Mouse (Mus musculus): ENCODE data around the gene Ap1s1. TPM values are rescaled to one million over a fixed set of nuclear protein-coding genes. Genes with fewer than 3 reads are reported as not detected.

Ap1s1 gene
- polyA plus RNA-seq, 1 experiment from 2014 or later = 144 TPM

DNA sequence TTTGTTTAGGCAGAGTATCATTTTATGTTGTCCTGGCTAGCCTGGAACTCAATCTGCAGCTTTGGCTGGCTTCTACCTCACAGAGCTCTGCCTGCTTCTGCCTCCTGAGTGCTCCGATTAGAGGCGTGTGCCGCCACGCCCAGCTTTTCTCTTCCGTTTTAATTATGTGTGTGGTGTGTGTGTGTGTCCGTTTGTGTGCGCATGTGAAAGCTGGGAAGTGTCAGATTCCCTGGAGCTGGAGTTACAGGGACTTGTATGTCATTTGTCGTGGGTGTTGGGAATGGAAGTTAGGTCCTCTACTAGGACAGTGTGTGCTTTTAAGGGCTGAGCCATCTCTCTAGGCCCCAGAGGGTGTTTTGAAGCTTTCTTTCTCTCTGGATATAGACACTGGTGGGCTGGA lies 27.2 kb upstream of the Ap1s1 start:
- ATAC-seq (replicated peaks; ENCODE audit: insufficient number of reproducible peaks, low FRiP score, low TSS enrichment, low read depth) (no peak), DNase-seq (ENCODE audit: low spot score) (no peak)
- Histone ChIP-seq H3K9me3 (replicated peaks; ENCODE audit: control insufficient read depth, low read length) (no peaks in the 10 kb centered on the region), H3K4me1 (ENCODE audit: control insufficient read depth, insufficient read depth, low read length) (no peaks in the 10 kb centered on the region; the same call in 1 of the 2 replicates), H3K4me2 (ENCODE audit: low read depth, low read length) (no peak overlapping the region), H3K27me3 (ENCODE audit: control insufficient read depth, insufficient read depth, low read length) (no peaks in the 10 kb centered on the region), H3K9ac (replicated peaks; ENCODE audit: low read length) (no peak overlapping the region), H3K4me3 (ENCODE audit: low read depth, low read length) (no peak overlapping the region), H3K36me3 (replicated peaks; ENCODE audit: control insufficient read depth, insufficient read depth, low read depth, low read length) (no peaks in the 10 kb centered on the region), H3K27ac (replicated peaks; ENCODE audit: low read depth, low read length) (no peak overlapping the region)
- WGBS = 94% methylated on average over 8 of the region's 8 CpGs

DNA sequence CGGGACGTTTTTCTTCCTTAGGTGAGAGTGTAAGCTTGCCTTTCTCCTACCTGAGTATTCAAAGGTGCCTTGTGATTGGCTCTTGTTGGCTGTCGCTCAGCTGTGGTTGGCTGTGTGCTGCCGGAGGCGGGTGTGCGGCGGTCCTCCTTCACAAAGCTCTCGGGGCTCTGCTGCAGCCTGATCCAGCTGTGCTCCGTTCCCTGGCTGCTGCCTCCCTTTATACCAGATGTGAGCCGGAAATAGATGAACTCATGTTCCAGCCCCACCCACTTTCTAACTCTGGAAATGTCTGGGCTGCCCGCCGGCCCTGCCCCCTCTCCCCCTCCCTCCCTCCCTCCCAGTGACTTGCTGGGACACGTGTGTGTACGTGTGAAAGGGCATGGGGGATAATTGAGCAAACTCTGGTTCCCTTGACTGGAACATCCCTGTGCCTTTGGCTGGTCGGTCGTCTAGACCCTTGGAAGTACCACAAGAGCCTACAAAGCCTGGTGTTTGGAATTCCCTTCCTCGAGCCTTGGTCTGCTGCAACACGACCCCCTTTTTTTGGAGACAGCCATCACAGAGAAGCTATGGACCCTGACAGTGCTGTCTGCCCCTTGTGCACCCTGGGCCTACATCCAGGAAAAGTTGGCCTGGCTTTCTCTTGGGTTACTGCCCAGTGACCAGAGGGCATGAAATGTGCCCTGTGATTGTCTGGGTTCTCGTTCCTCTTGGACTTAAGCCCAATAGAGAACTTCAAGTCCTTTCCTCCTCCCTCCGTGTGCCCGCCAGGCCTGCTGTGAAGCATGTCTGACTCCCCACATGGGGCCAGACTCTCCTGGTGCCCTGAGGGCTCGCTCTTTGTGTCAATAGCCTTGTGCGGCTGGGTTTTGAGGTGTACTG lies 26.4 kb upstream of the Ap1s1 start, which contains the start of gene Serpine1:
TSS of gene Serpine1 (minus strand) at position 190 of the 882 bp plus-strand sequence.
- DNase-seq (ENCODE audit: low spot score) (peak; percentile 88), ATAC-seq (replicated peaks; ENCODE audit: insufficient number of reproducible peaks, low FRiP score, low TSS enrichment, low read depth) (peak; percentile 92)
- Histone ChIP-seq H3K4me2 (ENCODE audit: low read depth, low read length) (peak within 1 kb of the TSS; percentile 41), H3K9ac (replicated peaks; ENCODE audit: low read length) (peak within 1 kb of the TSS; percentile 7; the same call in 1 of the 2 replicates), H3K9me3 (replicated peaks; ENCODE audit: control insufficient read depth, low read length) (no peaks in the 10 kb centered on the region), H3K27ac (replicated peaks; ENCODE audit: low read depth, low read length) (peak within 1 kb of the TSS; percentile 47), H3K36me3 (replicated peaks; ENCODE audit: control insufficient read depth, insufficient read depth, low read depth, low read length) (no peaks in the 10 kb centered on the region), H3K4me1 (ENCODE audit: control insufficient read depth, insufficient read depth, low read length) (no peaks in the 10 kb centered on the region; the same call in 1 of the 2 replicates), H3K4me3 (ENCODE audit: low read depth, low read length) (peak within 1 kb of the TSS; percentile 2; the same call in 1 of the 2 replicates), H3K27me3 (ENCODE audit: control insufficient read depth, insufficient read depth, low read length) (no peaks in the 10 kb centered on the region)
- WGBS = 20% methylated on average over 23 of the region's 23 CpGs

DNA sequence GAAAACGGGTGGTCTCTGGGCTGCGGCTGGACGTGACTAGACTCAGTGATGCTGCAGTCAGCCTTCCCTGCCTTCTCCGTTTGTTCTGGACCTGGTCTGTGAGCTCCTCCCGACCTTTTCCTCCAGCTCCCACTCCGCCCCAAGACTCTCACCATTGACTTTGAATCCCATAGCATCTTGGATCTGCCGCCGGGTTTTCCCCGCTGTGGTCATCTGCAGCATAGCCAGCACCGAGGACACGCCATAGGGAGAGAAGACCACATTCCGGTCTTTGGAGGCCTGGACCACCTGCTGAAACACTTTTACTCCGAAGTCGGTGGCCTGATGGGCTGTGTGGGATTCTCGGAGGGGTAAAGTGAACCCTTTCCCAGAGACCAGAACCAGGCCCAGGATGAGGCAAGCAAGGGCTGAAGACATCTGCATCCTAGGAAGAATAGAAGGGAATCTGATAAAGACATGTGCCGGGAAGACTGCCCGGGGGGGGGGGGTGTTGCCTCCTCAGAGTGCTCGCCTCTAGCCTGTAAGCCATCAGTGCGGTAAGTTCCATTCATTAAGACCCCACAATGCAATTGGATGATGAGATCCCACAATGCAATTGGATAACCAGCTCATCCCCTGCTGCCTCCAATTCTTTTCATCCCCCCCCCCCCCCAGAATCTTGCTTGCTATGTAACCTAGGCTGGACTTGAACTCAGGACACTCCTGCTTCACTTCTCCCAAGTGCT lies 25.1 kb upstream of the Ap1s1 start:
- Histone ChIP-seq H3K9ac (replicated peaks; ENCODE audit: low read length) (no peak overlapping the region), H3K36me3 (replicated peaks; ENCODE audit: control insufficient read depth, insufficient read depth, low read depth, low read length) (no peaks in the 10 kb centered on the region), H3K4me2 (ENCODE audit: low read depth, low read length) (no peak overlapping the region), H3K4me3 (ENCODE audit: low read depth, low read length) (no peak overlapping the region), H3K9me3 (replicated peaks; ENCODE audit: control insufficient read depth, low read length) (no peaks in the 10 kb centered on the region), H3K4me1 (ENCODE audit: control insufficient read depth, insufficient read depth, low read length) (no peaks in the 10 kb centered on the region; the same call in 1 of the 2 replicates), H3K27me3 (ENCODE audit: control insufficient read depth, insufficient read depth, low read length) (no peaks in the 10 kb centered on the region), H3K27ac (replicated peaks; ENCODE audit: low read depth, low read length) (no peak overlapping the region)
- DNase-seq (ENCODE audit: low spot score) (no peak), ATAC-seq (replicated peaks; ENCODE audit: insufficient number of reproducible peaks, low FRiP score, low TSS enrichment, low read depth) (no peak)
- 87% methylated on average over 19 of the region's 19 CpGs for WGBS

DNA sequence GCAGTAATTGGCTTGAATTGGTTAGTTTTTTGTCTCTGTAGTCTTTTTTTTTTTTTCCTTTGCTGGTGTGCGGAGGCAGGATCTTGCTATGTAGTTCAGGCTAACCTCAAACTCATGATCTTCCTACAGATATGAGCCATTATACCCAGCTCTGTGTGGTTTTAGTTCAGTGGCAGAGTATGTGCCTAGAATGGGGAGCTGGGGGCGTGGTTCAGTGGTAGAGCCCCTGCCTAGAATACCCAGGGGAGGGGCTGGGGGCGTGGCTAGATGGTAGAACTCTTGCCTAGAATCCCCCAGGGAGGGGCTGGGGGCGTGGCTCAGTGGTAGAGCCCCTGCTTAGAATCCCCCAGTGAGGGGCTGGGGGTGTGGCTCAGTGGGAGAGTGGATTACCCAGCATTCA lies 22.8 kb upstream of the Ap1s1 start:
- H3K4me3 ChIP-seq (ENCODE audit: low read depth, low read length) = no peak overlapping the region
- no peaks in the 10 kb centered on the region for H3K9me3 ChIP-seq (replicated peaks; ENCODE audit: control insufficient read depth, low read length)
- 66% methylated on average over 4 of the region's 4 CpGs for WGBS
- H3K27ac ChIP-seq (replicated peaks; ENCODE audit: low read depth, low read length) = no peak overlapping the region
- no peaks in the 10 kb centered on the region for H3K27me3 ChIP-seq (ENCODE audit: control insufficient read depth, insufficient read depth, low read length)
- DNase-seq (ENCODE audit: low spot score) (no peak), ATAC-seq (replicated peaks; ENCODE audit: insufficient number of reproducible peaks, low FRiP score, low TSS enrichment, low read depth) (no peak)
- no peaks in the 10 kb centered on the region for H3K36me3 ChIP-seq (replicated peaks; ENCODE audit: control insufficient read depth, insufficient read depth, low read depth, low read length)
- H3K4me1 ChIP-seq (ENCODE audit: control insufficient read depth, insufficient read depth, low read length) = no peaks in the 10 kb centered on the region; the same call in 1 of the 2 replicates
- no peak overlapping the region for H3K4me2 ChIP-seq (ENCODE audit: low read depth, low read length)
- H3K9ac ChIP-seq (replicated peaks; ENCODE audit: low read length) = no peak overlapping the region

DNA sequence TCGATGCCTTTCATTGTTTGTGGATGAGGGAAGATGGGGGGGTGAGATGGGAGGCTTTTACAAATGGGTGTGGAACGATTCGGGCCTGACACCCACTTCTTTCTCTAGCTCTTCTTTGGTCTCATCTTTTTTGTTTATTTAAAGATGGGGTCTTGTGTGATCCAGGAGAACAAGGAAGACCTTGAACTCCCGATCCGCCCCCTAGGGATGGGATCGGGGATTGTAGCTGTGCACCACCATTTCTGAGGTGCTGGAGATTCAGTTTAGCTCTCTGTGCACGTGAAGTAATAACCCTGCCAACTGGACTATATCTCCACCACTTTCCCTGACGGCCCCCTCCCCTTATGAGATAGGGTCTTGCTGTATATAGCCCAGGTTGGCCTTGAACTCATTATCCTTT lies 20.0 kb upstream of the Ap1s1 start:
- no peak for DNase-seq (ENCODE audit: low spot score)
- Histone ChIP-seq H3K36me3 (replicated peaks; ENCODE audit: control insufficient read depth, insufficient read depth, low read depth, low read length) (no peaks in the 10 kb centered on the region), H3K27ac (replicated peaks; ENCODE audit: low read depth, low read length) (no peak overlapping the region), H3K27me3 (ENCODE audit: control insufficient read depth, insufficient read depth, low read length) (no peaks in the 10 kb centered on the region), H3K4me2 (ENCODE audit: low read depth, low read length) (no peak overlapping the region), H3K4me1 (ENCODE audit: control insufficient read depth, insufficient read depth, low read length) (no peaks in the 10 kb centered on the region), H3K4me3 (ENCODE audit: low read depth, low read length) (no peak overlapping the region), H3K9ac (replicated peaks; ENCODE audit: low read length) (no peak overlapping the region), H3K9me3 (replicated peaks; ENCODE audit: control insufficient read depth, low read length) (no peaks in the 10 kb centered on the region)
- ATAC-seq (replicated peaks; ENCODE audit: insufficient number of reproducible peaks, low FRiP score, low TSS enrichment, low read depth) = no peak
- WGBS = 76% methylated on average over 8 of the region's 8 CpGs

DNA sequence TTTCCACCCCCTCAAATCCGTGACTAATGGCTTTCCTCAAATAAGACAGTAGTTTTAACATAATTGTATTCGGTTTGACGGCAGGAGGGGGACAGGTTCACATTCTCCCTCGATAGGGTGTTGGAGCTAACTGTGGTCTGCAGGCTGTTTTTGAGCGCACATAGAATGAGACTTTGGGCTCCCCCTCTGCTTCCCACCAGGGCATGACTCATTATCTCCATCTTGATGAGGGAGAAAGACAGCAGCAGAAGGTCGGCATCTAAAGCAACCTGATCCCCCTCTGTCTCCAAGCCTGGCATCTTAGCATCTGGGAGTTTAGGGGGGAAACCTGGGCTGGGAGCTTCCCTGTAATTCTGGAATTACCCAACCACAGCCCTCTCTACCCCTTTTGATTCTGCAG lies 19.5 kb upstream of the Ap1s1 start:
- H3K4me1 ChIP-seq (ENCODE audit: control insufficient read depth, insufficient read depth, low read length) = no peaks in the 10 kb centered on the region
- no peak overlapping the region for H3K9ac ChIP-seq (replicated peaks; ENCODE audit: low read length)
- H3K4me2 ChIP-seq (ENCODE audit: low read depth, low read length) = no peak overlapping the region
- no peaks in the 10 kb centered on the region for H3K36me3 ChIP-seq (replicated peaks; ENCODE audit: control insufficient read depth, insufficient read depth, low read depth, low read length)
- no peak overlapping the region for H3K27ac ChIP-seq (replicated peaks; ENCODE audit: low read depth, low read length)
- H3K27me3 ChIP-seq (ENCODE audit: control insufficient read depth, insufficient read depth, low read length) = no peaks in the 10 kb centered on the region
- no peaks in the 10 kb centered on the region for H3K9me3 ChIP-seq (replicated peaks; ENCODE audit: control insufficient read depth, low read length)
- 71% methylated on average over 6 of the region's 6 CpGs for WGBS
- no peak overlapping the region for H3K4me3 ChIP-seq (ENCODE audit: low read depth, low read length)
- no peak for ATAC-seq (replicated peaks; ENCODE audit: insufficient number of reproducible peaks, low FRiP score, low TSS enrichment, low read depth)
- no peak for DNase-seq (ENCODE audit: low spot score)

DNA sequence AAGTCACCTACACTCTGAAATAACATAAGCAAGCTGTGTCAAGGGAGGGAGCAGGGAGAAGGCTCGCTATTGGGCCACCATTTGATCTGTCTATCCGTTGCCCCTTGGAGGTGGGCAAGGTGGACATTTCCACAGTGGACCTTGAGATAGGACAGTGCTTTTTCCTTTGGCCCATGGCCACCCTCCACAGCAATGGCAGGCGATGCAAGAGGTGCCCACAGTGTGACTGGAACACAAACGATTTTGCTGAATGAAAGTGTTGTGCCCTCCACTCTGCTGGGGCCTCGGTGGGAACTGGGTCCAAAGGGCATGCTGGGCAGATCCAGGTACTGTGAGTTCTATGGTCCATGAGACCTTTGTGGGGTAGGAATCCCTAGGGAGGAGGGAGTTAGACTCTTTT lies 16.7 kb upstream of the Ap1s1 start:
- no peak overlapping the region for H3K9ac ChIP-seq (replicated peaks; ENCODE audit: low read length)
- H3K4me2 ChIP-seq (ENCODE audit: low read depth, low read length) = no peak overlapping the region
- H3K27me3 ChIP-seq (ENCODE audit: control insufficient read depth, insufficient read depth, low read length) = no peaks in the 10 kb centered on the region
- WGBS = 81% methylated on average over 5 of the region's 5 CpGs
- ATAC-seq (replicated peaks; ENCODE audit: insufficient number of reproducible peaks, low FRiP score, low TSS enrichment, low read depth) (no peak), DNase-seq (ENCODE audit: low spot score) (no peak)
- H3K9me3 ChIP-seq (replicated peaks; ENCODE audit: control insufficient read depth, low read length) = no peaks in the 10 kb centered on the region
- no peak overlapping the region for H3K4me3 ChIP-seq (ENCODE audit: low read depth, low read length)
- no peak overlapping the region for H3K27ac ChIP-seq (replicated peaks; ENCODE audit: low read depth, low read length)
- no peaks in the 10 kb centered on the region for H3K4me1 ChIP-seq (ENCODE audit: control insufficient read depth, insufficient read depth, low read length)
- no peaks in the 10 kb centered on the region for H3K36me3 ChIP-seq (replicated peaks; ENCODE audit: control insufficient read depth, insufficient read depth, low read depth, low read length)
